Mouse (Mus musculus): ENCODE data around the gene Wipf2.

- TF ChIP-seq CTCF (IDR thresholded peaks at IDR 0.05; ENCODE audit: low read depth, low read length) (no peak), GATA1 (IDR thresholded peaks at IDR 0.05; ENCODE audit: borderline replicate concordance, low read length) (no peak), TAL1 (conservative IDR thresholded peaks at IDR 0.05; ENCODE audit: low read depth, low read length) (no peak)
Observed at GRCm38 (mm10) chr11:98835725-98836124, 27.7 kb upstream of the Wipf2 start.

Data from G1E (cell line).